Mouse (Mus musculus) forebrain, postnatal 0 days (tissue): Measurements from ENCODE around the gene Ccr7. TPM values are rescaled to one million over a fixed set of nuclear protein-coding genes. Genes with fewer than 3 reads are reported as not detected.

Source experiments
- ATAC-seq: fragments of 200-750 bp; cut with Nextera tagmentation; 2 replicates; pipeline ENCODE4 v1.8.0; 2017; ENCODE audit warnings: mild to moderate bottlenecking, moderate library complexity
- DNase-seq: peaks from one replicate; pipeline ENCODE4 v3.0.0-alpha.2; 2015
- H3K27ac ChIP-seq: fragments of 300-500 bp; sonication (generic); 2 replicates; pipeline ENCODE4 v1.5.1; 2014; ENCODE audit warnings: low read depth, mild to moderate bottlenecking, antibody characterized with exemption, low read length, moderate library complexity, mixed read lengths
- H3K27me3 ChIP-seq: fragments of 300-500 bp; sonication (generic); 2 replicates; pipeline ENCODE4 v1.6.1; 2014; ENCODE audit warnings: mild to moderate bottlenecking, low read length, mixed read lengths; ENCODE audit not compliant: insufficient read depth
- H3K36me3 ChIP-seq: fragments of 300-500 bp; sonication (generic); 2 replicates; pipeline ENCODE4 v1.6.1; 2014; ENCODE audit warnings: mild to moderate bottlenecking, moderate library complexity; ENCODE audit not compliant: insufficient read depth
- H3K4me1 ChIP-seq: fragments of 300-500 bp; sonication (generic); 2 replicates; pipeline ENCODE4 v1.6.1; 2014; ENCODE audit warnings: antibody characterized with exemption; ENCODE audit not compliant: insufficient read depth
- H3K4me2 ChIP-seq: fragments of 300-500 bp; sonication (generic); 2 replicates; pipeline ENCODE4 v1.6.1; 2014; ENCODE audit warnings: low read depth, mild to moderate bottlenecking, moderate library complexity
- H3K4me3 ChIP-seq: fragments of 300-500 bp; sonication (generic); 2 replicates; pipeline ENCODE4 v1.5.1; 2014; ENCODE audit warnings: low read depth, low read length, mixed read lengths
- H3K9ac ChIP-seq: fragments of 300-500 bp; sonication (generic); 2 replicates; pipeline ENCODE4 v1.6.1; 2014; ENCODE audit warnings: mild to moderate bottlenecking
- H3K9me3 ChIP-seq: fragments of 300-500 bp; sonication (generic); 2 replicates; pipeline ENCODE4 v1.6.1; 2016; ENCODE audit warnings: low read length
- CTCF ChIP-seq: sonication (generic); IDR thresholded peaks from 2 replicates; pipeline ENCODE4 v1.5.1; 2016; ENCODE audit warnings: antibody characterized with exemption, control low read depth, low read depth
- WGBS: fragments of 180-500 bp; shearing (Covaris S2); extraction: QIAGEN DNeasy Blood & Tissue Kit; methylation state at CpG from one replicate; pipeline ENCODE4 v1.1.7; 2014; 5-methylcytosine and 5-hydroxymethylcytosine counted together
- polyA plus RNA-seq: library from polyadenylated mRNA; unstranded; fragments of >200 nt; fragmentation: Nextera tagmentation; extraction: Ambion mirVana; gene quantifications from 2 replicates; pipeline ENCODE4 v1.2.1, GENCODE M21; 2015
- total RNA-seq: library from RNA; depleted of rRNA; stranded (reverse); fragments of >200 nt; gene quantifications from 2 replicates; pipeline ENCODE4 v1.2.3, GENCODE M21; 2014

Ccr7 gene
- total and polyA plus RNA-seq, 2 experiments from 2014 or later: 0.17 to 0.38 TPM

DNA sequence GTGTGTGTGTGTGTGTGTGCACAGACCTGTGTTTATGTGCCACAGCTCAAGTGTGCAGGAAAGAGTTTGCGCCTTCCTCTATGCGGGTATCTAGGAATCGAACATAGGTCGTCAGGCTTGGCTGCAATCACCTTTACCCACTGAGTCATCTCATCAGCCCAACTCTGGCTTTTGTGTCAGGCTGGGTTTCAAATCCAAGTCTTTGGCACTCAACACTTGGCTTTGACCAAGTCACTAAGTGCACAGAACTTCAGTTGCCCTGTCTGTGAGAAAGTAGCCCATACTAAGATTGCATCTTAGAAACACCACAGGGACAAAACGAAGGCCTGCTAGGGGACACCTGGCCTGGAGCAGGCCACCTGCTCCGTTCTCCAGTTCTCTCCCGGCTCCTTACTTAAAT is 12.7 kb upstream of the Ccr7 start:
- ATAC-seq: no peak
- WGBS: 94% methylated on average over 7 of the region's 7 CpGs
- TF ChIP-seq CTCF: no peak
- Histone ChIP-seq H3K4me1 (no peaks in the 10 kb centered on the region), H3K27ac (no peak overlapping the region), H3K4me3 (no peak overlapping the region), H3K27me3 (no peaks in the 10 kb centered on the region), H3K9ac (no peak overlapping the region), H3K4me2 (no peak overlapping the region), H3K36me3 (no peaks in the 10 kb centered on the region), H3K9me3 (no peaks in the 10 kb centered on the region)
- no peak for DNase-seq

DNA sequence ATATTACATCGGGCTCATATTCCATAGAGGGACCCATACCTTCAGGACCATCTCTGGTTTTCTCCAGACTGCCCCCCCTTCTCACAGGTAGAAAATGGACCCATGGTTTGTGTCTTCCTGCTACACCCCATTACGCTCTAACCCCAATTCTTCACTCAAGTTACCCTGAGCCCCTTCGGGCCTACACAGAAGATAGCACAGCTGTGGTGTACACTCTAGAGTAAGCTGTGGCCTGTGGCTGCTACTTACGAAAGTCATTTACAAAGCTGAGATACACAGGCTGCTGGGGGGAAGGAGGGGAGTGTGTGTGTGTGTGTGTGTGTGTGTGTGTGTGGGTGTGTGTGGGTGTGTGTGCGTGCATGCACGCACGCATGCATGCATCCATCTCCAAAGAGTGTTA is 11.4 kb upstream of the Ccr7 start:
- Histone ChIP-seq H3K9ac (no peak overlapping the region), H3K27me3 (no peaks in the 10 kb centered on the region), H3K27ac (no peak overlapping the region), H3K36me3 (no peaks in the 10 kb centered on the region), H3K9me3 (no peaks in the 10 kb centered on the region), H3K4me3 (no peak overlapping the region), H3K4me2 (no peak overlapping the region), H3K4me1 (no peaks in the 10 kb centered on the region)
- WGBS: 94% methylated on average over 7 of the region's 7 CpGs
- no peak for DNase-seq
- no peak for TF ChIP-seq CTCF
- ATAC-seq: no peak

DNA sequence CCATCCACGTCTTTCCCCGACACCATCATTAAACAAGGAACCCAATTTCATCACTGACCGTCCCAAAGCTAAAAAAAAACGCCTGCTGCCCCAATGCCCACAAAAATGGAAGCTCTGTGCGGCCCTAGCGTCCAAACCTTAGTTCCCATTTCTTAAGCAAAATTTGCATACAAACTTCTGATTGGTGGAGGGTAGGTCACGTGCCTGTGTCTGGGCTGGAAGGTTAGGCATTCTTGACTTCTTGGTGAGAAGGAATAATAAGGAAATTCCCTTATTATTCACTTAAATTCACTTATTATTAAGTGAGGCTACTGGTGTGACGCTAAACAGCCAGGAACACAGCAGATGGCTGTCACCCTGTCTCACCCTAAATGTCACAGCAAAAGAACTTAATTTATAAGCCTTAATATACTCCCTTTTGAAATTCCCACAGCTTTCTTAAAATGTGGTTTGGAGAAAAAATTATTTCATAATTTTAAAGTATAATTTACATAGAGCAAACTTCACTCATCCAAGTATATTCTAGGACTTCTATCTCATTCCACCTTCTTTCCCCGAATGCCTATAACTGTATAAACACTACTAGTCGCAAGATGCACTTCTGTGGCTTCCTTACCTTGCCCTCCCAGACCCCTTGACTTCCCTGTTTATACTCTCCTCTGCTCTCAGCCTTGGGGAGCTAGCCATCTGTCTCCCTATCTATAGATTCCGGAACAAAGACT is 10.3 kb upstream of the Ccr7 start:
- TF ChIP-seq CTCF: no peak
- no peak for ATAC-seq
- Histone ChIP-seq H3K9ac (no peak overlapping the region), H3K4me2 (no peak overlapping the region), H3K27ac (no peak overlapping the region), H3K27me3 (no peaks in the 10 kb centered on the region), H3K4me1 (no peaks in the 10 kb centered on the region), H3K36me3 (no peaks in the 10 kb centered on the region), H3K4me3 (no peak overlapping the region), H3K9me3 (no peaks in the 10 kb centered on the region)
- WGBS: 73% methylated on average over 11 of the region's 11 CpGs
- DNase-seq: no peak

DNA sequence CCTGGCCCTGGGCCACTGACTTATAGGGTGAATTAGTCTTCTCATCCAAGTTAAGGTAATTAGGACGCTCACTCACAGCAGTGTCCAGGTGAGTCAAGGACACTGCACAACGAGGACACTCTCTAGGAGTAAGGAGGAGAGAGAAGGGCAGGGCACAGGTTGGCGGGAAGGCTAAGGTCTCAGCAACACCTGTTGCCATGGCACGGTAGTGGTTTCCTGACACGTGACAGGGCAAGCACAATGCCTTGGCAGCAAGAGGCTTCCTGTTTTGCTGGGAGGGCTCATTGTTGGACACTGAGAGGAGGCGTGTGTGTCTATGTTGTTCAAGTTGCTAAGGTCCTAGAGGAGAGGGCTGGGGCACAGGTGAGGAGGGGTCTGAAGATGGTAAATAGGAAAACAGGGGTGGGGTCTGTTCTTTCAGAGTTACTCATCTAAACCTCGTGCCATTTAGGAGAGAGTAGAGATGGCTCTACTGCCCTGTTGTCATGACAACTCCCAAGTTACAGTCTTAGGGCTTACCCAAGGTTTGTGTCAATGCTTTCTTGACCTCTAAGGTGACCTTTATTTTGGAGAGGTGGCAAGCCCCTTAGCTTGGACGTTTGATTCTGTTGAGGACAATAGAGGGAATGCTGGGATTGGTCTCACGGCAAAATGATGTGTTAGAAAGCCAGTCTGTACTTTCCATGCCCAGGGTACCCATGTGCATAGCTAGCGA is 8.3 kb upstream of the Ccr7 start:
- Histone ChIP-seq H3K4me3 (no peak overlapping the region), H3K27ac (no peak overlapping the region), H3K9me3 (no peaks in the 10 kb centered on the region), H3K27me3 (no peaks in the 10 kb centered on the region), H3K36me3 (no peaks in the 10 kb centered on the region), H3K4me1 (no peaks in the 10 kb centered on the region), H3K4me2 (no peak overlapping the region), H3K9ac (no peak overlapping the region)
- no peak for DNase-seq
- no peak for TF ChIP-seq CTCF
- 75% methylated on average over 10 of the region's 10 CpGs for WGBS
- no peak for ATAC-seq

DNA sequence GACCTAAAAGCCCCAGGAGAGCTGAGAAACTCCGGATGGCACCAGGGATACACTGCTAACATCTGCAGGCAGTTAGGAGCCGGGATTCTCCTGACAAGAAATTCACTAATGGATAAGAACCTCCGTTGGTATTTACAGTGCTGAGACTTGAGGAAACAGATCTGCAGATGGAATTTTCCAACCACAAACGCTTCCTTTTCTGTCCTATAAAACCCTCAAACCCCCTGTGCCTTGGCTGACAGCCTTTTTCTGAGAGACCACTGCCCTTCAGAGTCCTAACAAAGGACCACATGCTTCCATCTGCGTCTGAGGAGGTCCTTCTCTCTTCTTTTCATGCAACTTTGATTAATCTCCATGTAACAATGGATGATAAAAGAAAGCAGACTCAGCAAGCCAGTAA is 6.8 kb upstream of the Ccr7 start:
- H3K9ac ChIP-seq: no peak overlapping the region
- H3K27me3 ChIP-seq: no peaks in the 10 kb centered on the region
- no peaks in the 10 kb centered on the region for H3K36me3 ChIP-seq
- no peaks in the 10 kb centered on the region for H3K9me3 ChIP-seq
- H3K4me1 ChIP-seq: no peaks in the 10 kb centered on the region
- no peak for DNase-seq
- no peak overlapping the region for H3K4me3 ChIP-seq
- H3K4me2 ChIP-seq: no peak overlapping the region
- TF ChIP-seq CTCF: no peak
- 57% methylated on average over 5 of the region's 5 CpGs for WGBS
- no peak for ATAC-seq
- no peak overlapping the region for H3K27ac ChIP-seq

DNA sequence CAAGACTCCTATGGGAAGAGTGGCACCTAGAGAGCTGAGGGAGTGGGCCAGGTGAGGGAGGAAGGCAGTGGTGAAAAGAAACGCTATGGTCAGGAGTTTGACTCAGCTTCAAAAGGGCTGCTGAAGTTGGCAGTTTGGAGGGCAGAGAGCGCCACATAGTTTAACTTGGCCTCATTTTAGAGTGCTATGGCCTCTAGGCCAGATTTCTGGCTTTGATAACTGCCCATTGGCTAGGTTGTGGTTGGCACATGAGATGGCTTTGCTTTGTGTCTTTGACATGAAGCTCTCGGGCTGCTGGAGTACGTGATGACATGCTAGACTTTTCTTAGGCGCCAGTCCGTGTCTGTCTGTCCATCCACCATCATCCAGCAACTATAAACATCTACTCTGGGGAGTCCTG is 5.4 kb upstream of the Ccr7 start:
- no peaks in the 10 kb centered on the region for H3K4me1 ChIP-seq
- H3K36me3 ChIP-seq: no peaks in the 10 kb centered on the region
- no peak for DNase-seq
- H3K4me3 ChIP-seq: no peak overlapping the region
- H3K9ac ChIP-seq: no peak overlapping the region
- H3K9me3 ChIP-seq: no peaks in the 10 kb centered on the region
- H3K27me3 ChIP-seq: no peaks in the 10 kb centered on the region
- no peak overlapping the region for H3K4me2 ChIP-seq
- no peak for TF ChIP-seq CTCF
- ATAC-seq: no peak
- WGBS: 88% methylated on average over 6 of the region's 6 CpGs
- no peak overlapping the region for H3K27ac ChIP-seq

DNA sequence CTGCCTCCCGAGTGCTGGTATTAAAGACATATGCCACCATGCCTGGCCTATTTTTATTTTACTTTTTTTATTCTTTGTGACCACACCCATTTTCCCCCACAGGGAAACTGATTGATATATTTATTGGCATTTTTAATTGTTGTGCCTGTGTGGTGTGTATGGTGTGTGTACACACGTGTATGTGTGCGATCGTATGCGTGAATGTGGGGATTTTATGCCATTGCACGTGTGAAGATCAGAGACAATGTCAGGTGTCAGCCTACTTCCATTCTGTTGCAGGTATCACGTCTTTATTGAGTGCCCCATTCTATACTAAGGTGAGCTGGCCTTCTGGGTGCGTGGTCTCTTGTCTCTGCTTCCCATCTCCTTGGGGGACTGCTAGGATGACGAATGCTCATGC is 940 bp upstream of the Ccr7 start:
- TF ChIP-seq CTCF: no peak
- Histone ChIP-seq H3K4me1 (no peaks in the 10 kb centered on the region), H3K27me3 (no peaks in the 10 kb centered on the region), H3K9me3 (no peaks in the 10 kb centered on the region), H3K36me3 (no peaks in the 10 kb centered on the region), H3K4me3 (no peak overlapping the region), H3K9ac (no peak overlapping the region), H3K4me2 (no peak overlapping the region), H3K27ac (no peak overlapping the region)
- DNase-seq: no peak
- WGBS: 89% methylated on average over 9 of the region's 9 CpGs
- ATAC-seq: no peak
